Mouse (Mus musculus) cerebellum, adult 2 months (tissue): ENCODE data around the gene Med24.

Experiments
- CTCF ChIP-seq: fragments of 200-500 bp; IDR thresholded peaks from 2 replicates; pipeline ENCODE4 v1.5.1; 2011; ENCODE audit warnings: low read depth, mild to moderate bottlenecking, control low read depth, low read length, moderate library complexity, borderline replicate concordance; ENCODE audit not compliant: insufficient read depth
- POLR2A ChIP-seq: fragments of 200-500 bp; IDR thresholded peaks from 2 replicates; pipeline ENCODE4 v1.6.1; 2011; ENCODE audit warnings: low read length, control low read depth, borderline replicate concordance; ENCODE audit not compliant: insufficient read depth

DNA sequence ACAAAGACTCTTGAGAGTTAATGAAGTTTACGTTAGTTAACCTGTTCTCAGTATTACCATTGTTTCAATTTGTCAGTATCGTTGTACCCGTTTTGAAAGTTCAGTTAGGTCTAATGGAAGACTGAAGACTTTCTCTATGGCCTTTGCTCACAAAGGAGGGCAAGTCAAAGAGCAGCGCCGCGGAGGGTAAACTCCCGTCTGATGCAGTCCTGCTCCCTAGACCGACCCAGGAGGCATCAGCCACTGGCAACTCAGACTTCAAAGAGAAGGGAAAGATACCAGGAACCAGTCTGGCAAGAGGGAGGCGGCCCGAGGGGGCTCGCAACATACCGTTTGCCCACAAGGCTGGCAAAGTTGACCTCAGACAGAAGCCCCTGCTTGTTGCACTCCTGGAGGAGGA lies 15.5 kb downstream of the Med24 start:
- no peak for TF ChIP-seq POLR2A
- TF ChIP-seq CTCF: no peak
